Mouse (Mus musculus): ENCODE results near the gene Pet117. TPM values are rescaled to one million over a fixed set of nuclear protein-coding genes. Genes with fewer than 3 reads are reported as not detected.

Gene Pet117
- polyA plus RNA-seq, 1 experiment: not detected

- no peak overlapping the region for H3K27ac ChIP-seq (ENCODE audit: insufficient read depth, low read depth, low read length)
- 77% methylated on average over 3 of the region's 3 CpGs for WGBS
- peaks cover 3% of the 10 kb centered on the region; the same call in 1 of the 2 replicates for H3K4me1 ChIP-seq (ENCODE audit: control insufficient read depth, insufficient read depth, insufficient read length, low read length)
- TF ChIP-seq CTCF (IDR thresholded peaks at IDR 0.05; ENCODE audit: extremely low read depth, insufficient read length, insufficient replicate concordance, low read depth, low read length) (no peak), POLR2A (IDR thresholded peaks at IDR 0.05; ENCODE audit: low read depth, low read length) (no peak)
- no peak overlapping the region for H3K4me3 ChIP-seq (ENCODE audit: low read depth, low read length)
- H3K36me3 ChIP-seq (ENCODE audit: control insufficient read depth, insufficient read depth, low read length): peaks cover 24% of the 10 kb centered on the region
- H3K27me3 ChIP-seq (ENCODE audit: control insufficient read depth, insufficient read depth, low read length): no peaks in the 10 kb centered on the region
Measured at GRCm38 (mm10) chr2:144410603-144411002, 41.8 kb downstream of the Pet117 start.

- Histone ChIP-seq H3K27me3 (ENCODE audit: control insufficient read depth, insufficient read depth, low read length) (no peaks in the 10 kb centered on the region), H3K27ac (ENCODE audit: insufficient read depth, low read depth, low read length) (no peak overlapping the region), H3K36me3 (ENCODE audit: control insufficient read depth, insufficient read depth, low read length) (no peaks in the 10 kb centered on the region; the same call in 1 of the 2 replicates), H3K4me3 (ENCODE audit: low read depth, low read length) (no peak overlapping the region), H3K4me1 (ENCODE audit: control insufficient read depth, insufficient read depth, insufficient read length, low read length) (peaks cover 9% of the 10 kb centered on the region; the same call in 1 of the 2 replicates)
- WGBS: 97% methylated on average over 1 of the region's 1 CpGs
- no peak for TF ChIP-seq POLR2A (IDR thresholded peaks at IDR 0.05; ENCODE audit: low read depth, low read length)
- TF ChIP-seq CTCF (IDR thresholded peaks at IDR 0.05; ENCODE audit: extremely low read depth, insufficient read length, insufficient replicate concordance, low read depth, low read length): no peak
Measured at GRCm38 (mm10) chr2:144414646-144415045, 45.9 kb downstream of the Pet117 start.

- Histone ChIP-seq H3K27me3 (ENCODE audit: control insufficient read depth, insufficient read depth, low read length) (no peaks in the 10 kb centered on the region), H3K4me3 (ENCODE audit: low read depth, low read length) (no peak overlapping the region), H3K27ac (ENCODE audit: insufficient read depth, low read depth, low read length) (no peak overlapping the region), H3K4me1 (ENCODE audit: control insufficient read depth, insufficient read depth, insufficient read length, low read length) (peaks cover 9% of the 10 kb centered on the region; the same call in 1 of the 2 replicates), H3K36me3 (ENCODE audit: control insufficient read depth, insufficient read depth, low read length) (no peaks in the 10 kb centered on the region)
- WGBS: 77% methylated on average over 8 of the region's 8 CpGs
- TF ChIP-seq POLR2A (IDR thresholded peaks at IDR 0.05; ENCODE audit: low read depth, low read length): no peak
- TF ChIP-seq CTCF (IDR thresholded peaks at IDR 0.05; ENCODE audit: extremely low read depth, insufficient read length, insufficient replicate concordance, low read depth, low read length): no peak
Measured at GRCm38 (mm10) chr2:144416859-144417258, 48.1 kb downstream of the Pet117 start.

GRCm38 (mm10) chr2:144418062-144418461 is 49.3 kb downstream of the Pet117 start:
- Histone ChIP-seq H3K4me1 (ENCODE audit: control insufficient read depth, insufficient read depth, insufficient read length, low read length) (peaks cover 11% of the 10 kb centered on the region; the same call in 1 of the 2 replicates), H3K27ac (ENCODE audit: insufficient read depth, low read depth, low read length) (no peak overlapping the region), H3K27me3 (ENCODE audit: control insufficient read depth, insufficient read depth, low read length) (no peaks in the 10 kb centered on the region), H3K36me3 (ENCODE audit: control insufficient read depth, insufficient read depth, low read length) (no peaks in the 10 kb centered on the region), H3K4me3 (ENCODE audit: low read depth, low read length) (no peak overlapping the region)
- TF ChIP-seq POLR2A (IDR thresholded peaks at IDR 0.05; ENCODE audit: low read depth, low read length): no peak
- no peak for TF ChIP-seq CTCF (IDR thresholded peaks at IDR 0.05; ENCODE audit: extremely low read depth, insufficient read length, insufficient replicate concordance, low read depth, low read length)
- 15% methylated on average over 2 of the region's 2 CpGs for WGBS

GRCm38 (mm10) chr2:144422094-144422675 is 53.4 kb downstream of the Pet117 start:
- TF ChIP-seq CTCF (IDR thresholded peaks at IDR 0.05; ENCODE audit: extremely low read depth, insufficient read length, insufficient replicate concordance, low read depth, low read length) (no peak), POLR2A (IDR thresholded peaks at IDR 0.05; ENCODE audit: low read depth, low read length) (no peak)
- Histone ChIP-seq H3K27me3 (ENCODE audit: control insufficient read depth, insufficient read depth, low read length) (no peaks in the 10 kb centered on the region), H3K36me3 (ENCODE audit: control insufficient read depth, insufficient read depth, low read length) (no peaks in the 10 kb centered on the region), H3K4me3 (ENCODE audit: low read depth, low read length) (no peak overlapping the region), H3K27ac (ENCODE audit: insufficient read depth, low read depth, low read length) (no peak overlapping the region), H3K4me1 (ENCODE audit: control insufficient read depth, insufficient read depth, insufficient read length, low read length) (peaks cover 11% of the 10 kb centered on the region; the same call in 1 of the 2 replicates)
- 27% methylated on average over 10 of the region's 10 CpGs for WGBS

Other genes with a start within 250 kb of the Pet117 start
- 1.0 and 1.9 TPM in 2 replicates for gene Mgme1, start 98.3 kb upstream of the Pet117 start, polyA plus RNA-seq (2012; rRNA removed)
- 17.5 and 36.0 TPM in 2 replicates for gene Snx5, start 98.1 kb upstream of the Pet117 start, polyA plus RNA-seq (2012; rRNA removed)
- 34.2 and 51.5 TPM in 2 replicates for gene Ovol2, start 36.9 kb upstream of the Pet117 start, polyA plus RNA-seq (2012; rRNA removed)
- gene Kat14, start within 50 bp of the Pet117 start, polyA plus RNA-seq (2012; rRNA removed): 16.8 and 28.1 TPM in 2 replicates
- 0.08 and 0.11 TPM in 2 replicates for gene Dzank1, start 158.4 kb downstream of the Pet117 start, polyA plus RNA-seq (2012; rRNA removed)
- gene Polr3f, start 158.7 kb downstream of the Pet117 start, polyA plus RNA-seq (2012; rRNA removed): 1.5 and 2.1 TPM in 2 replicates
- 3.2 and 4.7 TPM in 2 replicates for gene Rbbp9, start 181.9 kb downstream of the Pet117 start, polyA plus RNA-seq (2012; rRNA removed)
- 25.5 and 36.5 TPM in 2 replicates for gene Sec23b, start 187.2 kb downstream of the Pet117 start, polyA plus RNA-seq (2012; rRNA removed)
- 1.4 and 1.8 TPM in 2 replicates for gene Smim26, start 225.1 kb downstream of the Pet117 start, polyA plus RNA-seq (2012; rRNA removed)
- 2.7 and 3.8 TPM in 2 replicates for gene Dtd1, start 230.9 kb downstream of the Pet117 start, polyA plus RNA-seq (2012; rRNA removed)